10 mouse cellular contexts compared by ENCODE assay signal in genomic region chr14:58114146-58114545, GRCm38 (mm10).
"Had no signal": no experiment of that assay in that cellular context is flagged by ENCODE, and none has a peak within 500 bp of the region (broad histone marks: within the 10 kb centered on the region; RNA-seq: fewer than 3 reads in every experiment).

No protein-coding gene starts in this region.

- DNase-seq: kidney, postnatal 36 days; layer of hippocampus, postnatal 36 days; liver; lung, adult 18-20 months; lung, postnatal 10 days; lung, postnatal 4 days; midbrain, embryonic 14.5 days; thymus, adult 18-20 months; thymus, postnatal 36 days had no signal

- ATAC-seq: liver, embryonic 12.5 days had no signal
